Mouse (Mus musculus): ENCODE results near the gene Eddm3b. TPM values are rescaled to one million over a fixed set of nuclear protein-coding genes. Genes with fewer than 3 reads are reported as not detected.
"Not testable (repeated sequence)": the region's sequence is repeated elsewhere in the genome, so short reads cannot be mapped to it uniquely, and the experiment has no call there.

The Eddm3b gene
- polyA plus RNA-seq, 1 experiment from 2014 or later = 2.1 TPM

DNA sequence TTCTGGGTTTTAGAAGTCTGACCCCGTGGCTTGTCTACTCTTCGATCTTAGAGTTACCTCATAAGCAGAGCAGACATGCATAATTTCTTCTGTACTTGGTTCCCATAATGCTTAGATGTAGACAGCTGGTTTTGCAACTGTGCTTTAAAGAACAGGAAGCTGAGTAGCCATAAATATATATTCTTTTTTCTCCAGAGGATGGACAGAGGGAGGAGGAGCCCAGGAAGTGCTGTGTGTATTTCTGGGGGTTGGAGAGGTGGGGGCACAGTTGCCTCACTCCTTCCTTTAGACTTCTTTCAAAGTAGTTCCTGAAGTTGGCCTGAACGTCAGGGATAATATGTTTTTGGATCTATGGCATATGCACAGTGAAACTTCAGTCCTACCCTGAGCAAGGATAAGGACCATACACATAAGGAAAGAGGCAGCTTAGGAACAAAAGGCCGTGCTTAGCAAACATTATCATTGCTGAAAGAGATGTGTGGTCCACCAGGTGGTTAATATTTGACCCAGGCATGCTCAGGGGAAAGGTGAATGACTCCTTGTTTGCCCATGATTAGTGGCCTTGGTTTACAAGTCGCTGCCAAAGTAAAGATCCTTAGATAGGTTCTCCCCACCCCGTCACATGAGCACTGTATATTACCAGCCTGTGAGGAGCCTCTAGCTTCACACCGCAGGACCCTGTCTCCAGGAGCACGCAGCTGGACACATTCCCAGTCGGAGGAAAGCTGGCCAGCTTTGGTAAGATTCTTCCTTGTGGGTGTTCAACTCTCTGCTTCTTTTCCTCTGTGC, 18.3 kb upstream of the Eddm3b start:
- H3K9ac ChIP-seq = no peak overlapping the region
- 43% methylated on average over 9 of the region's 9 CpGs for WGBS
- no peaks in the 10 kb centered on the region for H3K36me3 ChIP-seq
- H3K9me3 ChIP-seq (replicated peaks) = no peaks in the 10 kb centered on the region
- H3K4me1 ChIP-seq = peaks cover 25% of the 10 kb centered on the region; the same call in 1 of the 2 replicates
- no peaks in the 10 kb centered on the region for H3K27me3 ChIP-seq
- no peak overlapping the region for H3K4me3 ChIP-seq (replicated peaks)
- H3K4me2 ChIP-seq = peak overlapping the region; percentile 19
- 0 out of 2 replicates have a peak, but pooled peaks have one; percentile 44 for ATAC-seq (replicated peaks; ENCODE audit: low FRiP score)
- peak overlapping the region; percentile 67 for H3K27ac ChIP-seq

DNA sequence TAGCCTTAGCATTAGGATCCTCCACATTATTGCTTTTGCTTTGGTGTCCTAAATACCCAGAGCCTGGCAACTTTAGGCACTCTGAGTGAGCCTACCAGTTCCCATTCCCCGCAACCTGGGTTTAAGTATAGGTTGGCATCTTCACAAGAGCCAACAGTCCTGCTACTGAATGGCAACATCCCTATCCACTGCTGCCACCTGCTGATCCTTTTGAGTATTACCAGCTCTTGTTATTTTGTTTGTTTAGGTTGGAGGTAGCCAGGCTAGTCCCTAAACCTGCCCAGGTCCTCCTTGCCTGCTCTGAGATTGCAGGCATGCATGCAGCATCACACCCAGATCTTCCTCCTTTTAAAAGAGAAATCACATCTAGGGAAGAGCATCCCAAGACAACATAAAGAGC, 15.9 kb upstream of the Eddm3b start:
- 20% methylated on average over 1 of the region's 1 CpGs for WGBS
- H3K27ac ChIP-seq; H3K4me2 ChIP-seq; H3K4me3 ChIP-seq (replicated peaks); H3K36me3 ChIP-seq; H3K27me3 ChIP-seq; H3K9ac ChIP-seq; H3K9me3 ChIP-seq (replicated peaks): not testable (repeated sequence)
- H3K4me1 ChIP-seq = peaks cover 13% of the 10 kb centered on the region; the same call in 1 of the 2 replicates
- ATAC-seq (replicated peaks; ENCODE audit: low FRiP score) = peak; percentile 28; the same call in 1 of the 2 replicates

DNA sequence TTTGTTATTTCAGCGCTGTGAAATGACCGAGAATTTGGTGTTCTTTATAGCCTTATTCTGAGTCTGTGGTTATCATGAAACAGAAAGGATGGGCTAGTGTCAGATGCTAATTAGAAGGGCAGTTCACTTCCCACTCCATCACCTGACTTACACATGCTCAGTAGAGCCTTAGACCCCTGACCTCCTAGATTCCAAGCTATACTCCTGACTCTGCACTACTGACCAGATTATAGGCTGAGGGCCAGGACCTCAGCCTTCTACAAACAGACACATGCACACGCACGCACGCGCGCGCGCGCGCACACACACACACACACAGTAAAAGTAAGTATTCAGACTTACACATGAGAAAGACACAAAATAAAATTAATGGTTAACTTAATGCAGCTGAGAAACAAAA, 15.3 kb upstream of the Eddm3b start:
- H3K4me2 ChIP-seq = no peak overlapping the region
- H3K27me3 ChIP-seq = no peaks in the 10 kb centered on the region
- no peaks in the 10 kb centered on the region for H3K9me3 ChIP-seq (replicated peaks)
- ATAC-seq (replicated peaks; ENCODE audit: low FRiP score) = no peak
- 94% methylated on average over 11 of the region's 11 CpGs for WGBS
- no peak overlapping the region for H3K27ac ChIP-seq
- no peaks in the 10 kb centered on the region for H3K36me3 ChIP-seq
- no peak overlapping the region for H3K9ac ChIP-seq
- H3K4me1 ChIP-seq = peaks cover 13% of the 10 kb centered on the region; the same call in 1 of the 2 replicates
- H3K4me3 ChIP-seq (replicated peaks) = no peak overlapping the region

DNA sequence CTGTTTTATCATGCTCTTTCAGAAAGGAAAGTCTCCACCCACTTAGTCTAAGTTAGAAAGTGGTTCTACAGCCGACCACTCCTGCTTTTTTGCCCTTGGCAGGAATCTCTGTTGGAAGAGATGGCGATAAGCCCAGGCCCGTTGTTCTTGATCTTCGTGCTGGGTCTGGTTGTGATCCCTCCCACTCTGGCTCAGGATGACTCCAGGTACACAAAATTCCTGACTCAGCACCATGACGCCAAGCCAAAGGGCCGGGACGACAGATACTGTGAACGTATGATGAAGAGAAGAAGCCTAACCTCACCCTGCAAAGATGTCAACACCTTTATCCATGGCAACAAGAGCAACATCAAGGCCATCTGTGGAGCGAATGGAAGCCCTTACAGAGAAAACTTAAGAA, 12.9 kb upstream of the Eddm3b start:
- no peak overlapping the region for H3K4me2 ChIP-seq
- H3K9me3 ChIP-seq (replicated peaks) = no peaks in the 10 kb centered on the region
- no peak overlapping the region for H3K27ac ChIP-seq
- H3K36me3 ChIP-seq = no peaks in the 10 kb centered on the region
- 77% methylated on average over 9 of the region's 9 CpGs for WGBS
- peaks cover 3% of the 10 kb centered on the region; the same call in 1 of the 2 replicates for H3K4me1 ChIP-seq
- no peak for ATAC-seq (replicated peaks; ENCODE audit: low FRiP score)
- H3K27me3 ChIP-seq = no peaks in the 10 kb centered on the region
- H3K9ac ChIP-seq = no peak overlapping the region
- no peak overlapping the region for H3K4me3 ChIP-seq (replicated peaks)

DNA sequence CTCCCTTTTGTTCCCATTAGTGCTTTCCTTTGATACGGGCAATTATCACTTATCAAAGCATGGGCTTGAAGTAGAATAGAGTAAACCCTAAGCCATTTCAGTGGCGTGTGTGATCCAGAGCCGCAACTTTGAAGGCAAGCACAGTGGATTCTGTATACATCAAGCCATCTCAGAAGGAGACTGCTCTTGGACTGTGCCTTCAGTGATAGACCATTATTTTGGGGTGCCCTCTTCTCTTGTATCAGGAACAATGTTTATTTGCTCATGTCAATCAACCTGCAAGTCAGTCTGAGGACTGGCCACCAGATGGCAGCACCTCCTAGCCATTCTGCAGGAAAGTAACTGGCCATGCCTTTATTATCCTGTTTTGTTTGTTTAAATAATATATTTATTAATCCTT, 11.0 kb upstream of the Eddm3b start:
- H3K4me3 ChIP-seq (replicated peaks) = no peak overlapping the region
- WGBS = 60% methylated on average over 3 of the region's 3 CpGs
- no peaks in the 10 kb centered on the region for H3K9me3 ChIP-seq (replicated peaks)
- no peak overlapping the region for H3K4me2 ChIP-seq
- H3K27ac ChIP-seq = no peak overlapping the region
- H3K9ac ChIP-seq = no peak overlapping the region
- no peaks in the 10 kb centered on the region for H3K27me3 ChIP-seq
- H3K36me3 ChIP-seq = no peaks in the 10 kb centered on the region
- H3K4me1 ChIP-seq = 0 out of 2 replicates have a peak, but pooled peaks cover 5% of the 10 kb centered on the region
- ATAC-seq (replicated peaks; ENCODE audit: low FRiP score) = no peak

DNA sequence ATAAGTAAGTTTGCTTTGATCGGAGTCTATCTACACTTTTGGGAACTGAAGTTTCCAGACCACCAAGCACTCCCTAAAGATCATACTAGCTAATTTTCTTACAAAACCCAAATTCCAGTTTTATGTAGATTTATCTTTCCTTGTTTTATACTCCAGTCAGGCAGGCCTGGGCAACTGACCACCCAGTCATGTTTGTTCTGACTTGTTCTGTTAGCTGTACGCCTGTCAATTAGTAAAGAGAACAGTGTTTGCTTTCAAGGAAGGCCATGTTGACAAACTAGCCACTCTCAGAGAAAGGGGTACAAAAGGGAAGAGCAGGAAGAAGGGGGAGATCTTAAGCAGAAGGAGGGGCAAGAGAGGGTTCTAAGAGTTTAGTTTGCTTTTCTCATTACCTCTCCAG, 9.9 kb upstream of the Eddm3b start:
- Histone ChIP-seq H3K4me1 (0 out of 2 replicates have a peak, but pooled peaks cover 2% of the 10 kb centered on the region), H3K4me2 (no peak overlapping the region), H3K27ac (no peak overlapping the region), H3K27me3 (no peaks in the 10 kb centered on the region), H3K9ac (no peak overlapping the region), H3K36me3 (no peaks in the 10 kb centered on the region), H3K4me3 (replicated peaks) (no peak overlapping the region), H3K9me3 (replicated peaks) (no peaks in the 10 kb centered on the region)
- ATAC-seq (replicated peaks; ENCODE audit: low FRiP score) = no peak
- WGBS = 93% methylated on average over 2 of the region's 2 CpGs

DNA sequence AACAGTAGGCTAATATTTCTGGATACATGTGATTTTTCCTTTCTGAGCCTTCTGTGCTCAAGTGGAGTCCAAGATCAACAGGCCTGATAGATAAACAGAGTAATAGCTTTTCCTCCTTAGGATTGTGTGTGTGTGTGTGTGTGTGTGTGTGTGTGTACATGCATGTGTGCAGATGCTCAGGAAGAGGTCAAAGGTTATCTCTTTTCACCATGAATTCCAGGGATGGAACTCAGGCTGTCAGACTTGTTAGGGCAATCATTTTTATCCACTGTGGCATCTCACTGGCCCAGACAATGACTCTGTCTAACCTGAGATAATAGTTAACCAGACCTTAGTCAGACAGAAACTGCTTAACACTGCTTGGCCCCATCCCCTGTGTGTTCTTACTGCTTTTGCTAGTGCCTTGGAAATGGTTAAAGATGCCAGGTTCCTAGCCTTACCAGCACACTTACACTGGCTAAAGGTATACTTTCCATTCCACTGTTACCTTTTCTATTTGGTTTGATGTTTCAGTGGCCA, 7.7 kb upstream of the Eddm3b start:
- Histone ChIP-seq H3K4me3 (replicated peaks) (no peak overlapping the region), H3K36me3 (no peaks in the 10 kb centered on the region), H3K4me2 (no peak overlapping the region), H3K9me3 (replicated peaks) (0 out of 2 replicates have a peak, but pooled peaks cover 4% of the 10 kb centered on the region), H3K4me1 (0 out of 2 replicates have a peak, but pooled peaks cover 2% of the 10 kb centered on the region), H3K27ac (no peak overlapping the region), H3K27me3 (no peaks in the 10 kb centered on the region), H3K9ac (no peak overlapping the region)
- peak; percentile 62; the same call in 1 of the 2 replicates for ATAC-seq (replicated peaks; ENCODE audit: low FRiP score)

DNA sequence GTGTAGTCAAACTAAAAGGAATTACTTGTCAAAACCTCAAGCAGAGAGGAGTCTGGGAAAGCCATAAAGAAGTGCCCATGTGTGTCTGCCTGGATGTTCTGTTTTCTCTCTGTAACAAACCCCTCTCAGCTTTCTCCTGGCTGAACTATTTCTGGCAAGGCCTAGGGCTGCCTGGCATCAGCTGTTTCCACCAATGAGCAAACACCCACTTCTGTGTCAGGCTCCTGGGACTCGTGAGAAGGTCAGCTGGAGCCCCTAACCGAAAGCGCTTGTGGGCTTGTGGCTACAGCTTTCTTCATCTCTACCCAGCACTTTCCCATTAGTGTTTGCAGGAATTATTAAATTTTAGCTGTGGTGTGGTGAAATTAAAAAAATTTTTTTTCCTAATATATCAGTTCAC, 2.3 kb upstream of the Eddm3b start:
- H3K27me3 ChIP-seq = no peaks in the 10 kb centered on the region
- 63% methylated on average over 3 of the region's 3 CpGs for WGBS
- no peak overlapping the region for H3K27ac ChIP-seq
- H3K36me3 ChIP-seq = no peaks in the 10 kb centered on the region
- H3K4me2 ChIP-seq = no peak overlapping the region
- H3K9ac ChIP-seq = no peak overlapping the region
- H3K4me3 ChIP-seq (replicated peaks) = no peak overlapping the region
- peaks cover 10% of the 10 kb centered on the region for H3K4me1 ChIP-seq
- 0 out of 2 replicates have a peak, but pooled peaks cover 4% of the 10 kb centered on the region for H3K9me3 ChIP-seq (replicated peaks)
- ATAC-seq (replicated peaks; ENCODE audit: low FRiP score) = no peak

DNA sequence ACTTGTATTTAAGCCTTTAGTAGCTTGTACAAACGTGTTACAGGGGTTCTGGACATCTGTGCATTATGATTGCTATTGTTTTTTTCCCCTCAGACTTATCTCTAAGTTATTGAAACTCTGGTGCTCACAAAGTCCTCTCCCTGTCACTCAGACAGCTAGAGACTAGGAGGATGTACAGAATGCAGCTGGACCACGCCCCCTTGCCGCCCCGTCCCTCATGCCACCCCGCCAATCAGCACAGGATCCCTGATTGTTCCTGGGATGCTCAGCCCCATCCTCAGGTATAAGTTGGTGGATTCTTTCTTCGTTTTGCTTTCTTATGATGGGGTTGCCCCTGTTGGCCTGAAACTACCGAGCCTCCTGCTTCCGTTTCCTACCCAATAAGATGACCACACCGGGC, 750 bp upstream of the Eddm3b start:
- Histone ChIP-seq H3K36me3 (no peaks in the 10 kb centered on the region), H3K4me2 (peak overlapping the region; percentile 38), H3K9me3 (replicated peaks) (0 out of 2 replicates have a peak, but pooled peaks cover 4% of the 10 kb centered on the region), H3K27ac (peak overlapping the region; percentile 23), H3K27me3 (no peaks in the 10 kb centered on the region), H3K9ac (no peak overlapping the region), H3K4me1 (peaks cover 8% of the 10 kb centered on the region), H3K4me3 (replicated peaks) (no peak overlapping the region)
- 33% methylated on average over 9 of the region's 9 CpGs for WGBS
- 0 out of 2 replicates have a peak, but pooled peaks have one; percentile 33 for ATAC-seq (replicated peaks; ENCODE audit: low FRiP score)

DNA sequence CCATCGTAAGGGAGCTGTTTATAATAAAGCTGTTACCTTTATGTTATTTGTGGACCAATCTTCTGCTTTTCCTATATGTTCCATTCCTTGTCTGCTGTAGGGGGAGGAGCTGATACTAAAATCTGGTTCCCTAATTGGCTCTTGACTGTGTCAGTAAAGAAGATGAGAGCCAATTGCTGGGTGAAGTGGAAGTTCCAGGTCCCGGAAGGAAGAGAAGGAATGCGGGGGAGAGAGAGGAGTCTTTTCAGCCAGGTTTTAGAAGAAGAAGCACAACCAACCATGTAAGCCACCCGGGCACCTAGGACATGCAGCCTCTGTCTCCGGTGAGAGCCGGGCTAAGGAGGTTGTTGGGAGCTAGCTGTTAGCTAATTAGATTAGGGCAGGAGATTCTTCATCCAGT, 11.5 kb downstream of the Eddm3b start:
- no peaks in the 10 kb centered on the region for H3K27me3 ChIP-seq
- no peaks in the 10 kb centered on the region for H3K4me1 ChIP-seq
- 86% methylated on average over 6 of the region's 6 CpGs for WGBS
- H3K9me3 ChIP-seq (replicated peaks) = no peaks in the 10 kb centered on the region
- H3K4me2 ChIP-seq = no peak overlapping the region
- H3K4me3 ChIP-seq (replicated peaks) = no peak overlapping the region
- no peaks in the 10 kb centered on the region for H3K36me3 ChIP-seq
- ATAC-seq (replicated peaks; ENCODE audit: low FRiP score) = no peak
- H3K9ac ChIP-seq = no peak overlapping the region
- H3K27ac ChIP-seq = no peak overlapping the region

DNA sequence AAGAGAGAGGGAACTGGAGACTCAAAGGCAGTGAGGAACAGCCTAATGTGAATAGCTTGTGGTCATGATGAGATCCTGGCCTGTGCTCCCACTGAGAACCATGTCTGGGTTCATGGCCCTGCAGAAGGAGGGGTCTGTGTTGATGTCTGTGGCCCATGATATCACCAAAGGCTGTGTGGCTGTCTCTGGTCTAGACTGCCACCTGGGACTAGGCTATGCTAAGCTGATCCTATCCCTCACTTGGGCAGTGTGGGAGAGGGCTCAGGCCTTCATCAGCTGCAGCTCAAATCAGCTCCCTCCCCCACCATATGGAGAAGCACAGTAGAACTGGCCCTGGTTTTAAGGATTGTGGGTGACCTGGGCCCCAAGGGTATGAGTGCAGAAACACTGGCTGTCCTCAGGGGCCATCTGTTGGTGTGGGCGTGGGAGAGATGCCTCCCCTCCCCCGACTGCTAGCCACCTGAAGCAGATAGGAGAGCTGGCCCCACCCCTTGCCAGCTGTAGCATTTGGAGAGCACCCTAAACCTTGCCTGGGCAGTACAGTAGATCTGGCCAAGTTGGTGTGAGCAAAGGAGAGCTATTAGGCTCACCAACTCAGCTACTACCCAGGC, 13.5 kb downstream of the Eddm3b start:
- Histone ChIP-seq H3K4me1 (no peaks in the 10 kb centered on the region), H3K36me3 (no peaks in the 10 kb centered on the region), H3K4me3 (replicated peaks) (no peak overlapping the region), H3K9me3 (replicated peaks) (no peaks in the 10 kb centered on the region), H3K4me2 (no peak overlapping the region), H3K27me3 (no peaks in the 10 kb centered on the region), H3K27ac (no peak overlapping the region), H3K9ac (no peak overlapping the region)
- 63% methylated on average over 2 of the region's 2 CpGs for WGBS
- ATAC-seq (replicated peaks; ENCODE audit: low FRiP score) = peak; percentile 70; the same call in 1 of the 2 replicates
